Mouse (Mus musculus) G1E (cell line): ENCODE measurements at regions not wholly inside any gene's neighbourhood (a gene's known extent, or its start where the extent isn't known, plus 50 kb on each side); places are given as distances from the start of the nearest gene placed in this dataset.

Source experiments
- CTCF ChIP-seq: IDR thresholded peaks from 2 replicates; pipeline ENCODE4 v1.5.1; 2012; ENCODE audit warnings: low read depth, low read length, inconsistent platforms, mixed read lengths
- TAL1 ChIP-seq: conservative IDR thresholded peaks from 2 replicates; pipeline ENCODE4 v1.6.1; 2012; ENCODE audit warnings: low read depth, low read length, inconsistent platforms, mixed read lengths

GRCm38 (mm10) chr1:164684437-164684836 lies 112.0 kb upstream of the Dpt start:
- TF ChIP-seq CTCF (no peak), TAL1 (no peak)
